Mouse (Mus musculus) liver, embryonic 14.5 days (tissue): Measurements from ENCODE around the gene Cog7. TPM values are rescaled to one million over a fixed set of nuclear protein-coding genes. Genes with fewer than 3 reads are reported as not detected.

ENCODE experiments used
- ATAC-seq: fragments of 200-750 bp; cut with Nextera tagmentation; 2 replicates; pipeline ENCODE4 v1.8.0; 2017; ENCODE audit warnings: moderate number of reproducible peaks, mild to moderate bottlenecking, moderate library complexity; ENCODE audit not compliant: insufficient read depth
- DNase-seq, 3 experiments: peaks; one replicate each; pipeline ENCODE4 v3.0.0-alpha.2; 2012 to 2013; ENCODE audit warnings: low read depth in 3 of 3, low spot score in 3 of 3
- H3K27ac ChIP-seq: fragments of 300-500 bp; sonication (generic); 2 replicates; pipeline ENCODE4 v1.5.1; 2014; ENCODE audit warnings: moderate library complexity, mild to moderate bottlenecking, control low read depth, inconsistent platforms
- H3K27me3 ChIP-seq: fragments of 300-500 bp; sonication (generic); 2 replicates; pipeline ENCODE4 v1.6.1; 2014; ENCODE audit warnings: mild to moderate bottlenecking, low read length, moderate library complexity; ENCODE audit not compliant: control insufficient read depth, insufficient read depth
- H3K36me3 ChIP-seq: fragments of 300-500 bp; sonication (generic); replicated peaks from 2 replicates; pipeline ENCODE4 v1.6.1; 2014; ENCODE audit warnings: low read depth; ENCODE audit not compliant: control insufficient read depth, insufficient read depth
- H3K4me1 ChIP-seq, 2 experiments: fragments of 200-500 bp in 1 of 2; fragments of 300-500 bp in 1 of 2; sonication (generic) in 1 of 2; replicated peaks; 2 replicates each; pipeline ENCODE4 v1.6.1; 2012 to 2014; ENCODE audit warnings: antibody characterized with exemption in 1 of 2, inconsistent platforms in 1 of 2, low read length in 1 of 2; ENCODE audit not compliant: control insufficient read depth in 2 of 2, insufficient read depth in 2 of 2
- H3K4me2 ChIP-seq: fragments of 300-500 bp; sonication (generic); 2 replicates; pipeline ENCODE4 v1.6.1; 2014; ENCODE audit warnings: low read depth, mild to moderate bottlenecking, control low read depth, moderate library complexity
- H3K4me3 ChIP-seq, 2 experiments: fragments of 200-500 bp in 1 of 2; fragments of 300-500 bp in 1 of 2; sonication (generic) in 1 of 2; 2 replicates each; pipeline ENCODE4 v1.5.1; 2012 to 2014; ENCODE audit warnings: low read depth in 2 of 2, low read length in 2 of 2, mild to moderate bottlenecking in 2 of 2, control low read depth in 1 of 2, inconsistent platforms in 1 of 2, moderate library complexity in 1 of 2; ENCODE audit not compliant: insufficient read depth in 1 of 2
- H3K9ac ChIP-seq: fragments of 300-500 bp; sonication (generic); replicated peaks from 2 replicates; pipeline ENCODE4 v1.6.1; 2014; ENCODE audit warnings: mild to moderate bottlenecking, control low read depth, moderate library complexity
- H3K9me3 ChIP-seq: fragments of 300-500 bp; sonication (generic); 2 replicates; pipeline ENCODE4 v1.6.1; 2016; ENCODE audit warnings: low read length, mixed read lengths; ENCODE audit not compliant: control insufficient read depth
- CTCF ChIP-seq: IDR thresholded peaks from 2 replicates; pipeline ENCODE4 v1.5.1; 2016; ENCODE audit warnings: antibody characterized with exemption, low read depth, control low read depth
- EP300 ChIP-seq: IDR thresholded peaks from 2 replicates; pipeline ENCODE4 v1.6.1; 2016; ENCODE audit warnings: antibody characterized with exemption, low read depth
- WGBS: fragments of 180-500 bp; shearing (Covaris S2); extraction: QIAGEN DNeasy Blood & Tissue Kit; methylation state at CpG from one replicate; pipeline ENCODE4 v1.1.7; 2014; ENCODE audit not compliant: insufficient replicate concordance; 5-methylcytosine and 5-hydroxymethylcytosine counted together
- polyA plus RNA-seq, 2 experiments: library from polyadenylated mRNA; depleted of rRNA in 1 of 2; stranded (reverse) in 1 of 2; unstranded in 1 of 2; fragments of >200 nt; fragmentation: Nextera tagmentation in 1 of 2; extraction: Ambion mirVana in 1 of 2; gene quantifications; 2 replicates each; pipeline versions ENCODE4 v1.2.1 to v1.2.3; 2012 to 2014

Cog7 gene
- polyA plus RNA-seq, 2 experiments: 4.7 to 7.2 TPM

- H3K9me3 ChIP-seq: no peaks in the 10 kb centered on the region
- no peak overlapping the region for H3K27ac ChIP-seq
- H3K27me3 ChIP-seq: no peaks in the 10 kb centered on the region
- peaks cover 2 to 4% of the 10 kb centered on the region in 2 experiments; a peak in 3 of 4 replicates for H3K4me1 ChIP-seq
- no peak for DNase-seq
- 76% methylated on average over 2 of the region's 2 CpGs for WGBS
- no peak overlapping the region for H3K4me3 ChIP-seq
- H3K4me2 ChIP-seq: no peak overlapping the region
- no peak for TF ChIP-seq CTCF
- no peak for TF ChIP-seq EP300
- ATAC-seq: no peak
- no peaks in the 10 kb centered on the region for H3K36me3 ChIP-seq
- H3K9ac ChIP-seq: no peak overlapping the region
These were observed 39.1 kb downstream of the Cog7 start for GRCm38 (mm10) chr7:121942371-121942770.

- Histone ChIP-seq H3K9ac (no peak overlapping the region), H3K4me3 (no peak overlapping the region), H3K4me1 (peaks cover 2 to 4% of the 10 kb centered on the region in 2 experiments; a peak in 3 of 4 replicates), H3K27ac (no peak overlapping the region), H3K4me2 (no peak overlapping the region), H3K9me3 (no peaks in the 10 kb centered on the region), H3K27me3 (no peaks in the 10 kb centered on the region), H3K36me3 (no peaks in the 10 kb centered on the region)
- TF ChIP-seq CTCF: no peak
- TF ChIP-seq EP300: no peak
- DNase-seq: no peak
- no peak for ATAC-seq
- 65% methylated on average over 3 of the region's 3 CpGs for WGBS
These were observed 39.9 kb downstream of the Cog7 start for GRCm38 (mm10) chr7:121941640-121942039.

- Histone ChIP-seq H3K4me3 (no peak overlapping the region), H3K4me1 (peaks cover 2 to 4% of the 10 kb centered on the region in 2 experiments; a peak in 3 of 4 replicates), H3K9ac (no peak overlapping the region), H3K27me3 (no peaks in the 10 kb centered on the region), H3K36me3 (no peaks in the 10 kb centered on the region), H3K27ac (no peak overlapping the region), H3K9me3 (no peaks in the 10 kb centered on the region), H3K4me2 (no peak overlapping the region)
- no peak for TF ChIP-seq EP300
- TF ChIP-seq CTCF: no peak
- WGBS: 76% methylated on average over 3 of the region's 3 CpGs
- no peak for ATAC-seq
- no peak for DNase-seq
These were observed 40.5 kb downstream of the Cog7 start for GRCm38 (mm10) chr7:121941016-121941415.

GRCm38 (mm10) chr7:121939729-121940128 lies 41.8 kb downstream of the Cog7 start:
- Histone ChIP-seq H3K4me1 (peaks cover 2 to 4% of the 10 kb centered on the region in 2 experiments; a peak in 3 of 4 replicates), H3K9ac (no peak overlapping the region), H3K27ac (no peak overlapping the region), H3K4me3 (no peak overlapping the region), H3K4me2 (no peak overlapping the region), H3K9me3 (no peaks in the 10 kb centered on the region), H3K36me3 (no peaks in the 10 kb centered on the region), H3K27me3 (no peaks in the 10 kb centered on the region)
- DNase-seq (peak; percentile 11 to 31 (median 24)), ATAC-seq (peak; percentile 74; the same call in 1 of the 2 replicates)
- WGBS: 31% methylated on average over 4 of the region's 4 CpGs
- no peak for TF ChIP-seq EP300
- TF ChIP-seq CTCF: no peak

- DNase-seq: no peak
These were observed 42.3 kb downstream of the Cog7 start for GRCm38 (mm10) chr7:121939244-121939643.

More at GRCm38 (mm10) chr7:121939244-121939643, 42.3 kb downstream of the Cog7 start:
- no peak overlapping the region for H3K4me2 ChIP-seq
- 60% methylated on average over 6 of the region's 6 CpGs for WGBS
- H3K36me3 ChIP-seq: no peaks in the 10 kb centered on the region
- ATAC-seq: no peak
- H3K27ac ChIP-seq: no peak overlapping the region
- no peak overlapping the region for H3K9ac ChIP-seq
- no peak overlapping the region for H3K4me3 ChIP-seq
- peaks cover 2 to 4% of the 10 kb centered on the region in 2 experiments; a peak in 3 of 4 replicates for H3K4me1 ChIP-seq
- no peaks in the 10 kb centered on the region for H3K27me3 ChIP-seq
- H3K9me3 ChIP-seq: no peaks in the 10 kb centered on the region
- TF ChIP-seq EP300 (no peak), CTCF (no peak)
